Mouse (Mus musculus) kidney, postnatal 36 days (tissue): ENCODE measurements around the gene Gm37419.
A peak's percentile ranks its signal among the peaks of the same experiment; 100 is the strongest.

Source experiments
- DNase-seq, 2 experiments: peaks; one replicate each; pipeline ENCODE4 v3.0.0; 2021 to 2022; ENCODE audit warnings: mixed read lengths in 2 of 2

Gm37419 gene

DNA sequence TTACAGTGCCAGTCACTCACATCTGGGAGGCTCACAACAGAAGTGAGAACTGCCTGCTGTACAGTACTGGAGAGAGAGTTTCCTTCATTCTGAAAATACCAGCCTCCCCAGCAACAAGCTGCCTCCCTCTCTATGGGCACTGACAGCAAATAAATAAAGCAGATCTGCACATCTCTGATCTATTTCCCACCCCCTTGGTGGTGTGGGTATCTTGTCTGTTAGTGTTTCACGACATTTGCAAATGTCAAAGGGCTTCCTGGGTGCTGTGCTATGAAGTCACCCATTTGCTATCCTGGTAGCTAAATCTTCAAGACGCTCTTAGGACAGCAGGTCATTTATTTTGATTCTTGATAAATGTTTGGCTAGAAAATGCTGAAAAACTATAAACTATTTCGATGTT is 8.9 kb downstream of the Gm37419 start:
- DNase-seq = no peak

DNA sequence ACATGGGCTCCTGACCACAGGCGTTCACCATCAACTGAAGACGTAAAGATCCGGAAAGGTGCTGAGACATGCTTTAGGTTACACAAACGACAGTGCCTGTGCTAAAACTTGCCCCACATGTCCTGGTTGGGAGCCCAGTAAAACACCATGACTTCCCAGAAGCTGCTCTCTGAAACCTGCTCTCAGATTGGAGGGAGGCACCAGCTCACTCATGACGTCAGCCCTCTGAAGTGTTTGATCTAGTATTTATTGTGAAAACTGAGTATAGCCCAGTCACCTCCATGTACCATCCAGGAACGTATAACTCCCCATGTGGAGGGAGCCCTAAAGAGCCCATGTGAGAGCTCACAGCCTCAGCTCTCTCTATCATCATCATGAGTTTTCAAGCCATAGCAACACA is 9.6 kb downstream of the Gm37419 start:
- no peak for DNase-seq

GRCm38 (mm10) chr16:24005928-24006327 is 17.6 kb downstream of the Gm37419 start:
- no peak for DNase-seq

GRCm38 (mm10) chr16:24009891-24010290 is 21.6 kb downstream of the Gm37419 start:
- DNase-seq = peak; percentile 52 to 68

- DNase-seq = peak; percentile 63 to 81
Observed at GRCm38 (mm10) chr16:24011306-24011705, 23.0 kb downstream of the Gm37419 start.

DNA sequence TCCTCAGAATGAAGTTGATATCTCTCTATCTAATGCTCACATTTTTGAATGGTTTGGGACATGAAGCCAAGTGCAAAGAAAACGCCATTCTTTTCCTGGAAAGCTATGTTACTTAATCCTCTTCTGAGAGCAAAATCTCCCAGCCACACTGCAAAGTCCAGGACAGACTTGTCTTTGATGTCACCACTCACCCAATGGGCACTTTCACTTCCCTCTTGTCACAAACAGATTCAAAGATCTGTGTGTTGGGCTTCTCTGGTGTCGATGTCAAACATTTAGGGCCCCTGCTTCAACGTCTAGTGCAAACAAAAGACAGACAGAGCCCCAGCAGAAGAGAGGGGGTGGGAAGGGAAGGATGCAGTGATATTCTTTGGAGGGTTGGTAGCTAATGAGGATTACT is 23.8 kb downstream of the Gm37419 start:
- no peak for DNase-seq

GRCm38 (mm10) chr16:24014378-24014777 is 26.1 kb downstream of the Gm37419 start:
- DNase-seq = no peak

DNA sequence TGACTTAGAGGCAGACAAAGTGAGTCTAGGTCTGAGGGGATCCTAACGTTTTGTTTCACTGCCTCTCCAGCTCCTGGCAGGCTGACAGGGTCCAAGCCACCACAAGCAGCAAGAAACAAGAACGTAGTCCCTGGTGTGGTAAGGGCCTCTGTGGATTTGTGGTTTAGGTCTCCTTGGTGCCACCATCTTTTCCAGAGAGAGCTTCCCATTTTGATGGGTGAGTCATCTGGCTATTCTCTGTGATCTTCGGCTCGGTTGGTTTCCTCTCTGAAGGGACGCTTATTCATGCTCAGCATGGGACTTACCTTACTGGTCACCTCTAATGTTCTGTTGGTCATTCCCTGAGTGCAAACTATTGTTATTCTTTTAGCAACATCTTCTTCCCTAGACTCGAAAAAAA is 28.0 kb downstream of the Gm37419 start:
- no peak for DNase-seq

GRCm38 (mm10) chr16:24016742-24017141 is 28.5 kb downstream of the Gm37419 start:
- no peak for DNase-seq

GRCm38 (mm10) chr16:24021722-24022121 is 33.4 kb downstream of the Gm37419 start:
- peak in 1 of 2 experiments; percentile 8 for DNase-seq

GRCm38 (mm10) chr16:24022605-24023004 is 34.3 kb downstream of the Gm37419 start:
- no peak for DNase-seq

DNA sequence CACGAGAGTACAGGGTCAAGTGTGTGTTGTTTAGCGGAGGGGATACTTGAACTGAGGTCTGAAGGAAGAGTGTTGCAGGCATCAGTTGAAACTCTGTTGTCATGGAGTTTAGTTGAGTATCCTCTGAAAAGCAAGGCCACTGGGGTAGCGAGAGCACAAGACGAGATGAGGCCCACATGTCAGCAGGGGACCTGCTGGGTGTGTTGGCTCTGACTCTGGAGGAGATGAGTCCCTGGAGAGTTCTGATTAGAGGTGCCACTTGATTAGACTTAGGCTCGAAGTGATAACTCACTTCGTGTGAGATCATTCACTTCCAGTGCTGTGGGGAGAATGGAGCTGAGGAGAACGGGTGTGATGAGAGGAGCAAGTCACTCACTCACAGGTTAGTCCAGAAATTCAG is 37.2 kb downstream of the Gm37419 start:
- no peak for DNase-seq

DNA sequence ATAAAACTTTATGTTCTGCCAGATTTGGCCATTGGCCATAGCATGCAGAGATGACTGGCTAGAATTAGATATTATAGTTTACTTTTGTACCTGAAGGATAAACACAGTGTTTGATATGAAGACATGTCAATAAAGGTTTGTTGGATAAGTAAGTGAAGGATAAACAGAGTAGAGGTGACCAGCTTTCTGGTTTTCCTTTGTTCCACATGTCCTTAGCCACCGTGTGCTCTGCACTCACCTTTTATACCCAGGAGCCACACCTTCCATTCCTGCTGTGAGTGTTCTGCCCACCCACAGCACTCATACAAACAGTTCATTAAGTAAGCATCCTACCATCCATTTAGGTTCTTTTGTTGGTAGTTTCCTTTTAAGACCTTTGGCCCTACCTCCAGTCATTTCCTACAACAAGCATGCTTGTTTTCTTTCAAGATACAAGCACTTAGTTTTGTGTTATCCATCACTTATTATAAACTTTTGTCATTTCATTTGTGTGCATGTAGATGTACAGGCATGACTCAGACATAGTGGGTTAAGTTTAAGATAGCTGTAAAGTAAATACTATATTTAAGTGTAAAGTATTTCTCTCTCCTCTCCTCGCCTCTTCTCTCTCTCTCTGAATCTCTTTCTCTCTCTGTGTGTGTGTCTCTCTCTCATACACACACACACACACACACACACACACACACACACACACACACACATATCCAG is 41.8 kb downstream of the Gm37419 start:
- no peak for DNase-seq

GRCm38 (mm10) chr16:24033259-24033658 is 45.0 kb downstream of the Gm37419 start:
- DNase-seq = no peak

DNA sequence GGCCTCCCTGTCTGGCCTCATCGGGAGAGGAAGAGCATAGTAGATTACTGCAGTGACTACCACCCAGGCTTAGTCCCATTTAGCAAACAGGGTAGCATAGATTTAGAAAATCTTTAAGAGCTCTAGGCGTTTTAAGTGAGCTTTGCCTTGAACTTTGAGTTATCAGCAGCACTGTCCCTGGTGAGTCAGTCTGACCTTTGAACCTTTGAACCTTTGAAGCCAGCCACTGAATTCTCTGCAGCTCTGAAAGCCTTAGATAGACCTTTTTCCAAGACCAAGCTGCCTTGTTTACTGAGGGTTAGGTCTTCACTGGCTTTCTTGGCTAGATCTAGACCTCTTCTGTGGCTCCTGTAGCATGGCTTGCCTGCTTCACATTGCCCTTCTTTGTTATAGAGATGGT is 46.2 kb downstream of the Gm37419 start:
- peak; percentile 41 to 60 for DNase-seq

DNA sequence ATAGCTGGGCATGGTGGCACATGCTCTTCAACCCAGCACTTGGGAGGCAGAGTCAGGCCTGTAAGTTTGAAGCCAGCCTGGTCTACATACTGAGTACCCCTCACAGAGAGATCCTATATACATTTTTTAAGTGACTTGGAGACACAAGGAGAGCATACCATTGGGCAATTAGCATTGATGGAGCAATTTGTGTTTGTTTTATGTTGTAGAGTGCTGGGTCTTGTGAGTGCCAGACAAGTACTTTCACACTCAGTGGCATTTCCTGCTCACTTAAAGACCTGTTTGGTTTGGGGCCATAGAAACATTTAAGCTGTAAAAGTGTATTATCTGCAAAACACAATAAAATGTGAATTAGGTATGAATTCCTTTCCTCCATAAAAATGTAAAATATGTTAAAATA is 47.5 kb downstream of the Gm37419 start:
- no peak for DNase-seq

- DNase-seq = no peak
Observed at GRCm38 (mm10) chr16:24036398-24036797, 48.1 kb downstream of the Gm37419 start.
